Mouse (Mus musculus) heart, embryonic 14.5 days (tissue): Measurements from ENCODE around the gene Ccdc153. TPM values are rescaled to one million over a fixed set of nuclear protein-coding genes. Genes with fewer than 3 reads are reported as not detected.

Experiments
- ATAC-seq: fragments of 200-750 bp; cut with Nextera tagmentation; 2 replicates; pipeline ENCODE4 v1.8.0; 2017; ENCODE audit warnings: low read depth, moderate TSS enrichment; ENCODE audit not compliant: insufficient number of reproducible peaks, insufficient read depth, low FRiP score
- H3K27ac ChIP-seq, 2 experiments: fragments of 200-500 bp in 1 of 2; fragments of 300-500 bp in 1 of 2; sonication (generic) in 1 of 2; replicated peaks in 1 of 2; 2 replicates each; pipeline ENCODE4 v1.5.1; 2012 to 2014; ENCODE audit warnings: low read depth in 2 of 2, low read length in 2 of 2, control low read depth in 1 of 2, mild to moderate bottlenecking in 1 of 2, mixed read lengths in 1 of 2; ENCODE audit not compliant: control insufficient read depth in 1 of 2, insufficient read depth in 1 of 2
- H3K27me3 ChIP-seq: fragments of 300-500 bp; sonication (generic); 2 replicates; pipeline ENCODE4 v1.6.1; 2014; ENCODE audit warnings: mild to moderate bottlenecking, low read length, control low read depth; ENCODE audit not compliant: control insufficient read depth, insufficient read depth
- H3K36me3 ChIP-seq: fragments of 300-500 bp; sonication (generic); 2 replicates; pipeline ENCODE4 v1.6.1; 2014; ENCODE audit warnings: mild to moderate bottlenecking, control low read depth, low read length, mixed read lengths; ENCODE audit not compliant: control insufficient read depth, insufficient read depth
- H3K4me1 ChIP-seq, 2 experiments: fragments of 200-500 bp in 1 of 2; fragments of 300-500 bp in 1 of 2; sonication (generic) in 1 of 2; 2 replicates each; pipeline ENCODE4 v1.6.1; 2012 to 2014; ENCODE audit warnings: low read length in 2 of 2, control low read depth in 1 of 2, mixed read lengths in 1 of 2; ENCODE audit not compliant: control insufficient read depth in 2 of 2, insufficient read depth in 2 of 2
- H3K4me2 ChIP-seq: fragments of 300-500 bp; sonication (generic); 2 replicates; pipeline ENCODE4 v1.6.1; 2014; ENCODE audit warnings: mild to moderate bottlenecking, low read length
- H3K4me3 ChIP-seq, 2 experiments: fragments of 200-500 bp in 1 of 2; fragments of 300-500 bp in 1 of 2; sonication (generic) in 1 of 2; 2 replicates each; pipeline ENCODE4 v1.5.1; 2012 to 2014; ENCODE audit warnings: low read length in 2 of 2, mild to moderate bottlenecking in 2 of 2, control low read depth in 1 of 2, low read depth in 1 of 2, moderate library complexity in 1 of 2; ENCODE audit not compliant: control insufficient read depth in 1 of 2, insufficient read depth in 1 of 2
- H3K9ac ChIP-seq: fragments of 300-500 bp; sonication (generic); 2 replicates; pipeline ENCODE4 v1.6.1; 2014; ENCODE audit warnings: mild to moderate bottlenecking, low read length
- H3K9me3 ChIP-seq: fragments of 300-500 bp; sonication (generic); 2 replicates; pipeline ENCODE4 v1.6.1; 2016; ENCODE audit warnings: low read length, control low read depth; ENCODE audit not compliant: control insufficient read depth
- WGBS: fragments of 180-500 bp; shearing (Covaris S2); extraction: QIAGEN DNeasy Blood & Tissue Kit; methylation state at CpG from one replicate; pipeline ENCODE4 v1.1.7; 2014; 5-methylcytosine and 5-hydroxymethylcytosine counted together
- polyA plus RNA-seq: library from polyadenylated mRNA; unstranded; fragments of >200 nt; fragmentation: Nextera tagmentation; extraction: Ambion mirVana; gene quantifications from 2 replicates; pipeline ENCODE4 v1.2.1, GENCODE M21; 2014

The Ccdc153 gene
- polyA plus RNA-seq, 1 experiment from 2014 or later, result not detected

DNA sequence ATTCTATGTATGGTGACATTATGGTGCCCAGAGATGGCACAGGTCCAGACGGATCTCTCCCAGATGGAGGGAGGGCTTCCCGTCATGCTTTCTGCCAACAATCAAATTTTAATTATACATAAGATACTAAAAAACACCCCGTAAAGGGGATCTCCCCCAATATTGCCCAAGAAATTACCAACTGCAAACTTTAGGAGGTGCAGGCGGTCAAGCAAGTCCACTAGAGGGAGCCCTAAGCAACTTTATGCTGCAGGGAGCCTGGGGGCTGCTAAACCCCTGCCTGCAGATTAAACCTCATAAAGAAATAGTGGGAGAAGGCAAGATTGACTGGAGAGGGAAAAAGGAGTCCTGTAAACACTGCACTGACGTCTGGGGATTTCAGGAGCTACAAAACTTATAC is 1.0 kb upstream of the Ccdc153 start:
- H3K27me3 ChIP-seq, result no peaks in the 10 kb centered on the region
- no peaks in the 10 kb centered on the region for H3K9me3 ChIP-seq
- ATAC-seq, result no peak
- H3K4me1 ChIP-seq, result 0 out of 4 replicates have a peak, but pooled peaks cover 0 to 1% of the 10 kb centered on the region in 2 experiments
- H3K27ac ChIP-seq, result no peak overlapping the region
- no peak overlapping the region for H3K9ac ChIP-seq
- H3K4me2 ChIP-seq, result no peak overlapping the region
- WGBS, result 9% methylated on average over 5 of the region's 5 CpGs
- no peak overlapping the region for H3K4me3 ChIP-seq
- no peaks in the 10 kb centered on the region for H3K36me3 ChIP-seq

DNA sequence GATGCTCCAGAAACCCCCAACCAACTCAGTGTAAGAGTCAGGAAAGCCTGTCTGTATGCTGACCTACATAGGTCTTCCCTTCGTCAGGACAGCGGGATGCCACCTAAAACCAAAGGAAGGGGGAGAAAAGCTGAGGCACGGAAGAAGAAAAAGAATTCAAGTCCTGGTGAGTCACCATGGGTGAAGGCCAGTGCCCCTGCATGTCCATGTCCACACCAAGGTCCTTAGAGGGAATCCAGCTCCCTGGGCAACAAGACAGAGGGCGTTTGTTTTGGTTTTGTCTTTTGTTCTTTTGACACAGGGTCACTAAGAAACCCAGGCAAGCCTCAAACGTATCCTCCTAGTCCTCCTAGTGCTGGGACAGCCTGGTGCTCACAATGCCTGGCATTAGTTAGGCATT is 435 bp downstream of the Ccdc153 start:
- Histone ChIP-seq H3K4me3 (no peak overlapping the region), H3K4me1 (no peaks in the 10 kb centered on the region), H3K36me3 (no peaks in the 10 kb centered on the region), H3K27me3 (no peaks in the 10 kb centered on the region), H3K9me3 (no peaks in the 10 kb centered on the region), H3K9ac (no peak overlapping the region), H3K27ac (no peak overlapping the region), H3K4me2 (no peak overlapping the region)
- no peak for ATAC-seq
- WGBS, result 56% methylated on average over 5 of the region's 5 CpGs

DNA sequence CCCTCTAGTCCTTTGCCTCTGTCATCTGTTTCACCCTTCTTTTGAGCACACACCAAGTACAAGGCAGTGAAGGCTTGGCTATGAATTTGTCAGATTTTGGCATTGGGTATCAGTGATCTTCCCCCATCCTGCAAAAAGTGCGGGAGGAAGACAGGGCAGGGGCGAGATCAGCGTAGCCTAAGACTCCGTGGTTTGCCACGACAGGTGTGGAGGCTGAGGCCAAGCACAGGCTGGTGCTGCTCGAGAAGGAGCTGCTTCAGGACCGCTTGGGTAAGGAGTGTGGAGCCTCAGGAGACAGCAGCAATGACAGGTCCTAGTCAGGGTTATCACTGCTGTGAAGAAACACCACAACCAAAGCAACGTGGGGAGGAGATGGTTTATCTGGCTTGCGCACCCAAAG is 942 bp downstream of the Ccdc153 start:
- H3K36me3 ChIP-seq, result no peaks in the 10 kb centered on the region
- no peaks in the 10 kb centered on the region for H3K9me3 ChIP-seq
- no peak overlapping the region for H3K4me3 ChIP-seq
- no peaks in the 10 kb centered on the region for H3K27me3 ChIP-seq
- 55% methylated on average over 9 of the region's 9 CpGs for WGBS
- no peak overlapping the region for H3K27ac ChIP-seq
- ATAC-seq, result no peak
- H3K4me1 ChIP-seq, result no peaks in the 10 kb centered on the region
- no peak overlapping the region for H3K4me2 ChIP-seq
- H3K9ac ChIP-seq, result no peak overlapping the region

DNA sequence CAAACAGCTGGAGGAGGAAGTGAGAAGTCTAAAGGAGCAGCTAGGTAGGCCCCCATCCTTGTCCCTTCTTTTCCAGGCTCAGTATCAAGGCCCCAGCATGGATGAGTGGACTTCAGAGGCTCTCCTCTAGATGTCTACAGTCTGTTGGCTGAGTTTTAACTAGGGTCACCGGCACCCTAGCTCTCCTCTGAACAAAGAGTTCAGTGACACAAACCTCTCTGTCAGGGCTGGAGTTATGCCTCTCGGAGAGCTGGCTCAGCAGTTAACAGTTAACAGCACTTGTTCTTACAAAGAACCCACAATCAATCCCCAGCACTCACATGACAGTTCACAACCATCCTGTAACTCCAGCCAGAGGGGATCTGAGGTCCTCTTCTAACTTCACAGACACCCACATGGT is 3.1 kb downstream of the Ccdc153 start:
- Histone ChIP-seq H3K4me1 (no peaks in the 10 kb centered on the region), H3K36me3 (no peaks in the 10 kb centered on the region), H3K9ac (no peak overlapping the region), H3K27ac (no peak overlapping the region), H3K4me2 (no peak overlapping the region), H3K4me3 (no peak overlapping the region), H3K27me3 (0 out of 2 replicates have a peak, but pooled peaks cover 5% of the 10 kb centered on the region), H3K9me3 (no peaks in the 10 kb centered on the region)
- no peak for ATAC-seq
- WGBS, result 43% methylated on average over 2 of the region's 2 CpGs

DNA sequence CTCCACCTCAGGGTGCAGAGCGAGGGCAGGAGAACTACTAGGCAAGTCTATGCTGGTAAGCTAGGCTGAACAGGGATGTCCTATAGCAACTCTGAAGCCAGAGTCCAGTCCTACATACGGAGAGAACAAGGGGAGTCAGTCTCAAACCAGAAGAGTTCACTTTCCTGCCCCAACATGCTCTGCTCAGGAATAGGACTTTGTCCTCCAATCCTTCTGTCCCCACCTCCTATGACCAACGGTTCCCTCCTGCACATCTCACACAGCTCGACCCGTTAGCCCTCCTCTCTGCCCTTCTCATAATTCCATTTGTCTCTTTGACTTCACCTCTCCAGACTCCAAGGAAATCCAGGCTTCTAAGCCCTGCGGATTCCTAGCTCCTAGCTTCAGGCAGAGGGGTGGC is 7.4 kb downstream of the Ccdc153 start:
- ATAC-seq, result no peak
- Histone ChIP-seq H3K9me3 (no peaks in the 10 kb centered on the region), H3K4me1 (peaks cover 0 to 9% of the 10 kb centered on the region in 2 experiments; a peak in 2 of 4 replicates), H3K4me3 (no peak overlapping the region), H3K9ac (no peak overlapping the region), H3K4me2 (no peak overlapping the region), H3K27ac (no peak overlapping the region), H3K36me3 (0 out of 2 replicates have a peak, but pooled peaks cover 2% of the 10 kb centered on the region), H3K27me3 (peaks cover 8% of the 10 kb centered on the region; the same call in 1 of the 2 replicates)
- WGBS, result 66% methylated on average over 6 of the region's 6 CpGs

DNA sequence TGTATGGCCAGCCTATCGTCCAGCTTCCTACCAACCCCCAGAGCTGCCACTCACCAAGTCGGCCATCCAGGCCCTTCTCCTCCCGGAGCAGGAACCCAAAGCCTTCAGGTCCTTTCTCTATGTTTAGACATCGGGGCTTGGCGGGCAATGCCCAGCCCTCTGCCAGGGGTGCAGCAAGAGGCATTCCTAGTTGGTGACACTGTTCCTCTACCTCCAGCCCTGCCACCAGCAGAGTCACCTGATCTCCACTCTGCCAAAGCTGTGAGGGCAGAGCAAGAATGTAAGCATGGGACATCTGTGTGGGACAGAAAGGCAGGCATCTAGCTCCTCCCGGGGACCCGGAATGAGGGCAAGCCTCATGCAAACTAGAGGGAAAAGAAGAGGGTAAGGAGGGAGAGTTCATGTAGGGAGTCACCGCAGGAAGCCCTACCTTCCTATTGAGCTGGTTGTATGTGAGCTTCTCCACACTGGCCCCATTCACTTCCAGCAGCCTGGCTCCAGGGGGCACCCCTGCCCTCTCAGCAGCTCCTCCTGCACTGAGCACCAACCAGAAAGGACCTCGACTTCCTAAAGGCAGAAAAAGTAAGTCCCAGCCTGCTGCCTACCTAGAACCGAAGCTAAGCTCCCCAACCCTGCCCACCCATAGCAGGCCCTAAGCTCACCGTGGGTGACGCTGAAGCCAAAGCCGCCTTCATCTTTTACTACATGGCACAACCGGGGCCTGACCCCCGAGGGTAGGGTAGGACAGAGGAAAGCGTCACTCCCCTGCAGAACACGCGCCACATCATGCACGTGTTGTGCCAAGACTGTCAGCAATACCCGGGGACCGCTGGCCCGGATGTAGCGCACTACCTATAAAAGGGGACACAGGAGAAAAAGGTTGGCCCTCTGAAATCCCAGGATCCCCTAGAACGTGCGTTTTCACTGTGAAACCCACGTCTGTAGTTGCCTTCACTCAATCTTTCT is 9.0 kb downstream of the Ccdc153 start:
- 38% methylated on average over 26 of the region's 26 CpGs for WGBS
- peaks cover 0 to 11% of the 10 kb centered on the region in 2 experiments; a peak in 2 of 4 replicates for H3K4me1 ChIP-seq
- 0 out of 2 replicates have a peak, but pooled peaks cover 2% of the 10 kb centered on the region for H3K36me3 ChIP-seq
- no peaks in the 10 kb centered on the region for H3K9me3 ChIP-seq
- H3K9ac ChIP-seq, result peak overlapping the region; percentile 38; the same call in 1 of the 2 replicates
- ATAC-seq, result no peak
- no peak overlapping the region for H3K4me3 ChIP-seq
- peak overlapping the region; percentile 52 for H3K4me2 ChIP-seq
- H3K27me3 ChIP-seq, result peaks cover 8% of the 10 kb centered on the region; the same call in 1 of the 2 replicates
- no peak overlapping the region for H3K27ac ChIP-seq

DNA sequence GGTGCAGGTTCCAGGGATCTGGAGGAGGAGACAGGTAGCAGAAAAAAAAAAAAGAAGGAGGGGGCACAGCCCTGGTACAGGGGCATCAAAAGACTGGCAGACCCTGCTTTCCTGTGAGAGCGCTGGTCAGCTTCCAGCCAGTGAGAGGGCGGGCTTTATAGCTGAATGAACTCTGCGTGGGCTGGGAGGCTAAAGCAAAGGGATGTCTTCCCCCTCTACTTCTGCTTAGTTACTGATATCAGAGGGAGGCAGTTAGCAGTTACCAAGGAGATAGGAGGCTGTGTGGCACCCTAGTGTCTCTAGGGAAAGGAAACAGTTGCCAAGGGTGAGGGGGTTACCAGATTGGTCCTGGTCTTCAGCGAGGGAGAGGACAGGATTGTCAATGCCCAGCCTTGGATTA is 10.0 kb downstream of the Ccdc153 start:
- Histone ChIP-seq H3K4me3 (no peak overlapping the region), H3K9ac (no peak overlapping the region), H3K4me1 (peaks cover 5 to 19% of the 10 kb centered on the region in 2 experiments; a peak in 3 of 4 replicates), H3K27ac (no peak overlapping the region), H3K4me2 (no peak overlapping the region), H3K36me3 (0 out of 2 replicates have a peak, but pooled peaks cover 2% of the 10 kb centered on the region), H3K27me3 (peaks cover 8% of the 10 kb centered on the region; the same call in 1 of the 2 replicates), H3K9me3 (no peaks in the 10 kb centered on the region)
- WGBS, result 50% methylated on average over 4 of the region's 4 CpGs
- ATAC-seq, result no peak
